Comparison of ENCODE assay signal across 20 mouse cellular contexts in genomic region chr10:18657588-18657987, GRCm38 (mm10).
A peak's percentile ranks its signal among the peaks of the same experiment; 100 is the strongest.
DNase-seq lines count a peak whose midpoint lies in the region; ATAC-seq and TF ChIP-seq lines count a peak whose summit lies in the region.
"Had no signal": no experiment of that assay in that cellular context is flagged by ENCODE, and none has a peak within 500 bp of the region (broad histone marks: within the 10 kb centered on the region; RNA-seq: fewer than 3 reads in every experiment).

No protein-coding gene starts in this region.

- intact Hi-C loops in left cerebral cortex, adult 2 months (cut with DNase I), result no loop called here

- DNase-seq in cerebellum, adult 11 months, result no peak
- peak; percentile 30 for DNase-seq in cerebellum, adult 9-11 months
- no peak for DNase-seq in cerebellum, adult 8-10 months
- no peak for DNase-seq in left cerebral cortex, adult 2 months (ENCODE audit: extremely low spot score in 1 of 2, low spot score in 2 of 2)
- no peak for DNase-seq in left cerebral cortex, adult 8-10 months (ENCODE audit: low spot score in 2 of 2)
- DNase-seq in brain, adult 2 months (ENCODE audit: low read depth, low spot score), result peak; percentile 45
- DNase-seq: adrenal gland, adult 2 months; adrenal gland, adult 8-10 months; adrenal gland, postnatal 10 days; adrenal gland, postnatal 14 days; adrenal gland, postnatal 25 days; adrenal gland, postnatal 36 days; B cell, adult 2 months; cerebellum, adult 11-12 months; cerebellum, adult 9-10 months had no signal

- no peak for TF ChIP-seq CTCF in left cerebral cortex, adult 2 months (IDR thresholded peaks at IDR 0.05)

- H3K27ac ChIP-seq in left cerebral cortex, adult 2 months, result peak overlapping the region; percentile 1; the same call in 1 of the 2 replicates

- peak; percentile 73 for ATAC-seq in cerebellum, adult (ENCODE audit: insufficient number of reproducible peaks, low FRiP score, low TSS enrichment)
- ATAC-seq in inflammation-experienced regulatory T-cells, adult 6 months, result no peak
- ATAC-seq: activated CD4-positive, CD25-positive, alpha-beta regulatory T cell, adult 4 months; CD4-positive, CD25-positive, alpha-beta regulatory T cell, adult 4 months; Patski had no signal

- no peak overlapping the region for H3K4me3 ChIP-seq in left cerebral cortex, adult 2 months

Comparison
In these comparisons a context has a peak if more than half of its experiments do, and no peak if none do; other contexts are left out.
1. DNase-seq: peak in cerebellum, adult 9-11 months (single experiment) and brain, adult 2 months (single experiment); none in cerebellum, adult 11 months (single experiment), cerebellum, adult 8-10 months (single experiment), left cerebral cortex, adult 2 months (0 of 2) and left cerebral cortex, adult 8-10 months (0 of 2).